Mouse (Mus musculus): Measurements from ENCODE around the gene Gm20920. TPM values are rescaled to one million over a fixed set of nuclear protein-coding genes. Genes with fewer than 3 reads are reported as not detected.
"Not testable (repeated sequence)": the region's sequence is repeated elsewhere in the genome, so short reads cannot be mapped to it uniquely, and the experiment has no call there.

The Gm20920 gene
- total RNA-seq (2014; rRNA removed): not detected in 2 replicates
- not detected in 2 replicates for polyA plus RNA-seq (2015; fragmentation: Nextera tagmentation; extraction: Ambion mirVana)

DNA sequence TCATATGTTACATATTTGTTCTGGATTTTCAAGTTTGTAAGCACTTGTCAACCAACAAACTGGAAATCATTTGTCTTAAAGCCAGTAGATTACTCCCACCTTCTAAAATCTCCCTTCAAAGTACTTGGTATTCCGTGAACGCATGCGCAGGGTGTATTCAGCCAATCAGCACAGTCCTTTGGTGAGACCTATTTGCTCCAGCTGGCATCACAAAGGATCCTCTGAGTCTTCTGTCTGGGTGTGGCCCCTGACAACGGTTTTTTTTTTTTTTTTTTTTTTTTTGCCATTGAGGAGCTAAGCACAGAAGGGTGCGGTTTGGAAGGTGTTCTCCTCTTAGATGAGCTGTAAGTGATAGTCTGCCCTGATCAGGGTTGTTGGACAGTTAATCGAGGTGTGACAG is at the start of gene Gm20920:
Gm20920 (plus strand) TSS at position 301 of the 400 bp plus-strand sequence.
- H3K27ac ChIP-seq; DNase-seq (ENCODE audit: low spot score); H3K4me3 ChIP-seq (ENCODE audit: low read length); ATAC-seq; H3K4me2 ChIP-seq (ENCODE audit: low read depth, low read length); H3K36me3 ChIP-seq (ENCODE audit: insufficient read depth, low read length); H3K4me1 ChIP-seq (ENCODE audit: insufficient read depth, low read length); H3K9ac ChIP-seq (replicated peaks; ENCODE audit: low read length); H3K9me3 ChIP-seq (ENCODE audit: low read length); H3K27me3 ChIP-seq (ENCODE audit: insufficient read depth, low read length): not testable (repeated sequence)
- no CpG with 5 or more reads among the region's 6 CpGs for WGBS
